Mouse (Mus musculus): ENCODE results near the gene Arntl2. TPM values are rescaled to one million over a fixed set of nuclear protein-coding genes. Genes with fewer than 3 reads are reported as not detected.

Arntl2 gene
- polyA plus RNA-seq, 1 experiment from 2014 or later = 2.2 TPM

DNA sequence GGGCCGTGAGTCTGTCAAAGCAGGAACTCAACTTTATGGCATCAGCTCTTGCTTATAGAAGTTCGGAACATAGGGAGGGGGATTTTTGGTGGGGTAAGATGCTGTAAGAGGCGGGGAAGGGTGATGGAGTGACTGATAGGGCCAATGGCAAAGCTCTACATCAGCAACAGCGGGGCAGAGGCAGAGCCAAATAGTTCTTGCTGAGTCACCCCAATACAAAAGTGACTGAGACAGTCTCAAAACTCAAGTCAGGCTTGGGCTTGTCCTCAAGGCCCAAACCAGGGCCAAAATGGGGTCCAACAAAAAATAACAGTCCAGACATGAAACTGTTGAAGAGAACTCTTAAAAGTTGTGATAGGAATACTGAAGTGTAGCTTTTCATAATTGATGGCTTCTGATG lies 40.2 kb upstream of the Arntl2 start:
- Histone ChIP-seq H3K36me3 (ENCODE audit: control insufficient read depth, insufficient read depth, low read length) (peaks cover 9% of the 10 kb centered on the region; the same call in 1 of the 2 replicates), H3K9ac (ENCODE audit: low read length) (no peak overlapping the region), H3K4me1 (replicated peaks; ENCODE audit: control insufficient read depth, insufficient read depth, low read length) (peaks cover 10% of the 10 kb centered on the region), H3K9me3 (ENCODE audit: control insufficient read depth, low read length) (no peaks in the 10 kb centered on the region), H3K4me2 (ENCODE audit: low read length) (no peak overlapping the region), H3K27ac (ENCODE audit: low read depth) (no peak overlapping the region), H3K4me3 (ENCODE audit: low read depth, low read length) (no peak overlapping the region), H3K27me3 (replicated peaks; ENCODE audit: control insufficient read depth, insufficient read depth, low read length) (no peaks in the 10 kb centered on the region)
- ATAC-seq (replicated peaks; ENCODE audit: low FRiP score, low TSS enrichment, low read depth) (no peak), DNase-seq (ENCODE audit: low spot score) (no peak)
- WGBS = 92% methylated on average over 4 of the region's 4 CpGs

DNA sequence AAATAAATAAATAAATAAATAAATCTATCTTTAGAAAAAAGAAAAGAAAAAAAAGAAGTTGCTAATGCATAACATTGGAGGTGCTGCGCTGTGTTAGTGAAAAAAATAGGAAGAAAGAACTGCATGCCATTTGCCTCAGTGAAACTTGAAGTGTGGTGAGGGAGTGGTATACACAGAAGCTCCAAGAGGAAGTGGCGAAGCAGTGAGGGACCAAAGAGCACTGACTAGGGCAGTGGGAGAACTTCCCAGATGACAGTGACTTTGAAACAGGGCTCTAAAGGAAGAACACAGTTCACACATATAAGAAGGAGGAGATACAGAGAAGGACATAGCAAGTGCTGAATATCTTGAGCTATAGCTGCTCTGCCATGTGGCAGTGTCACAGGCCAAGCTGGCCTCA lies 36.8 kb upstream of the Arntl2 start:
- Histone ChIP-seq H3K4me1 (replicated peaks; ENCODE audit: control insufficient read depth, insufficient read depth, low read length) (peaks cover under 1% of the 10 kb centered on the region; the same call in 1 of the 2 replicates), H3K4me2 (ENCODE audit: low read length) (no peak overlapping the region), H3K36me3 (ENCODE audit: control insufficient read depth, insufficient read depth, low read length) (peaks cover 9% of the 10 kb centered on the region; the same call in 1 of the 2 replicates), H3K27me3 (replicated peaks; ENCODE audit: control insufficient read depth, insufficient read depth, low read length) (no peaks in the 10 kb centered on the region), H3K9ac (ENCODE audit: low read length) (no peak overlapping the region), H3K27ac (ENCODE audit: low read depth) (no peak overlapping the region), H3K9me3 (ENCODE audit: control insufficient read depth, low read length) (no peaks in the 10 kb centered on the region), H3K4me3 (ENCODE audit: low read depth, low read length) (no peak overlapping the region)
- WGBS = 93% methylated on average over 2 of the region's 2 CpGs
- ATAC-seq (replicated peaks; ENCODE audit: low FRiP score, low TSS enrichment, low read depth) = no peak
- DNase-seq (ENCODE audit: low spot score) = no peak

DNA sequence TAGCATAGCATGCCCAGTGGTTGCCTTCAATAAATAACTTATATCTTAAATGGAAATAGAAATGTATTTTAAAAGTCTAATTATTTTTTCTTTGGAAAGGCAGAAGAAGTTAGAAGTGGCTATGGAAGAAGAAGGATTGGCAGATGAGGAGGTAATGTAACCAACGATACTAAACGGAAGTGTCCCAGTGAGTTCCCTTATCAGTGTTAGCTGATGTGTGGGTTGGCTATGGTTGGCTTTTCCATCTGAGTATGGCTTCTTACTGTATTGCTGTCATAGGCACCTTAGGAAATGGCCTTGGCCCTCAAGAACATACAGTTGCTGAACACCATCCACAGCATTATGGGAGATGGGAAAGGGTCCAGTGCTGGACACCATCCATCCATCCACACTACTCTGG lies 35.8 kb upstream of the Arntl2 start:
- H3K4me3 ChIP-seq (ENCODE audit: low read depth, low read length) = no peak overlapping the region
- H3K4me1 ChIP-seq (replicated peaks; ENCODE audit: control insufficient read depth, insufficient read depth, low read length) = no peaks in the 10 kb centered on the region
- no peak overlapping the region for H3K27ac ChIP-seq (ENCODE audit: low read depth)
- peaks cover 9% of the 10 kb centered on the region; the same call in 1 of the 2 replicates for H3K36me3 ChIP-seq (ENCODE audit: control insufficient read depth, insufficient read depth, low read length)
- no peak for ATAC-seq (replicated peaks; ENCODE audit: low FRiP score, low TSS enrichment, low read depth)
- H3K9me3 ChIP-seq (ENCODE audit: control insufficient read depth, low read length) = no peaks in the 10 kb centered on the region
- no peaks in the 10 kb centered on the region for H3K27me3 ChIP-seq (replicated peaks; ENCODE audit: control insufficient read depth, insufficient read depth, low read length)
- DNase-seq (ENCODE audit: low spot score) = no peak
- no peak overlapping the region for H3K4me2 ChIP-seq (ENCODE audit: low read length)
- WGBS = 97% methylated on average over 2 of the region's 2 CpGs
- H3K9ac ChIP-seq (ENCODE audit: low read length) = no peak overlapping the region

DNA sequence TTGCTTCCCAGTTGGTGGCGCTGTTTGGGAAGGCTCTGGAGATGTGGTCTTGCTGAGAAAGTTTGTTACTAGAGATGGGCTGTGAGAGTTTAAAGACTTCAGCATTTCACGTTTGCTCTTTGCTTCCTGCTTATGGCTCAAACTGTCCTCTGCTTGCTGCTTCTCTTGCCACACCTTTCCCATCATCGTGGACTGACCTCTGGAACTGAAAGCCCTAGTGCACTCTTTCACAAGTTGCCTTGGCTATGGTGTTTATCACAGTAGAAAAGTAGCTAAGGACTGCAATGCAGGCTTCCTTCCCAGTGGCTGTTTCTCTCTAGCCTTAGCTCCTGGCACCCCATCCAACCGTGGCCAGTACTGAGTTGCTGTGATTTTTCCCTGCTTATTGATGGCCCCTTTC lies 35.1 kb upstream of the Arntl2 start:
- no peak overlapping the region for H3K9ac ChIP-seq (ENCODE audit: low read length)
- ATAC-seq (replicated peaks; ENCODE audit: low FRiP score, low TSS enrichment, low read depth) (no peak), DNase-seq (ENCODE audit: low spot score) (no peak)
- H3K4me3 ChIP-seq (ENCODE audit: low read depth, low read length) = no peak overlapping the region
- H3K9me3 ChIP-seq (ENCODE audit: control insufficient read depth, low read length) = no peaks in the 10 kb centered on the region
- peaks cover 9% of the 10 kb centered on the region; the same call in 1 of the 2 replicates for H3K36me3 ChIP-seq (ENCODE audit: control insufficient read depth, insufficient read depth, low read length)
- no peaks in the 10 kb centered on the region for H3K27me3 ChIP-seq (replicated peaks; ENCODE audit: control insufficient read depth, insufficient read depth, low read length)
- WGBS = 72% methylated on average over 4 of the region's 4 CpGs
- H3K4me2 ChIP-seq (ENCODE audit: low read length) = no peak overlapping the region
- H3K4me1 ChIP-seq (replicated peaks; ENCODE audit: control insufficient read depth, insufficient read depth, low read length) = no peaks in the 10 kb centered on the region
- no peak overlapping the region for H3K27ac ChIP-seq (ENCODE audit: low read depth)

DNA sequence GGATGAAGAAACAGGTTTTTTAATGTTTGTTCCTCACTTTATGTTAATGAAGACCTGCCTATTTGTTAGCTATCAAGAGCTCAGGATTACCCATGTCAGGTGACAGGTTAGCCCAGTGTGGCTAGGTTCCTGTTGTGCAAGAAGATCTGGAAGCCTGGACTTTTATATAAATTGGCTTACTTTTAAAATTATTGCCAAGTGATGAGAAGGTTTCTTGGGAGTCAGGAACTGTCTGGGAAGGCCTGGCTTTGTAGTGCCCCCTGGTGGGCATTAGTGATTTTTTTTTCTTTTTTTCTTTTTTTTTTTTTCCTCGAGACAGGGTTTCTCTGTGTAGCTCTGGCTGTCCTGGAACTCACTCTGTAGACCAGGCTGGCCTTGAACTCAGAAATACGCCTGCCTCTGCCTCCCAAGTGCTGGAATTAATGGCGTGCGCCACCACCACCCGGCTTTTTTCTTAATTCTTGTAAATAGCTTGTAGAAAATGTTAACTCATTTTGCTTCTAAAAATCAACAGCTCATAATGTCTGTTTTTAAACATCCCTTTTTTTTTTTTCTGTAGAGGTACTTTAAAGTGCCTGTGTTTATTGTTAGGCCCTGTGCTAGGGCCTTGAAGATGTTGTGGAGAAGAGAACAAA lies 33.5 kb upstream of the Arntl2 start:
- no peaks in the 10 kb centered on the region for H3K4me1 ChIP-seq (replicated peaks; ENCODE audit: control insufficient read depth, insufficient read depth, low read length)
- H3K9ac ChIP-seq (ENCODE audit: low read length) = no peak overlapping the region
- WGBS = 53% methylated on average over 5 of the region's 5 CpGs
- no peak overlapping the region for H3K4me3 ChIP-seq (ENCODE audit: low read depth, low read length)
- no peak overlapping the region for H3K4me2 ChIP-seq (ENCODE audit: low read length)
- no peaks in the 10 kb centered on the region for H3K9me3 ChIP-seq (ENCODE audit: control insufficient read depth, low read length)
- no peaks in the 10 kb centered on the region for H3K27me3 ChIP-seq (replicated peaks; ENCODE audit: control insufficient read depth, insufficient read depth, low read length)
- ATAC-seq (replicated peaks; ENCODE audit: low FRiP score, low TSS enrichment, low read depth) (no peak), DNase-seq (ENCODE audit: low spot score) (peak; percentile 55)
- H3K36me3 ChIP-seq (ENCODE audit: control insufficient read depth, insufficient read depth, low read length) = peaks cover 16% of the 10 kb centered on the region
- H3K27ac ChIP-seq (ENCODE audit: low read depth) = no peak overlapping the region

DNA sequence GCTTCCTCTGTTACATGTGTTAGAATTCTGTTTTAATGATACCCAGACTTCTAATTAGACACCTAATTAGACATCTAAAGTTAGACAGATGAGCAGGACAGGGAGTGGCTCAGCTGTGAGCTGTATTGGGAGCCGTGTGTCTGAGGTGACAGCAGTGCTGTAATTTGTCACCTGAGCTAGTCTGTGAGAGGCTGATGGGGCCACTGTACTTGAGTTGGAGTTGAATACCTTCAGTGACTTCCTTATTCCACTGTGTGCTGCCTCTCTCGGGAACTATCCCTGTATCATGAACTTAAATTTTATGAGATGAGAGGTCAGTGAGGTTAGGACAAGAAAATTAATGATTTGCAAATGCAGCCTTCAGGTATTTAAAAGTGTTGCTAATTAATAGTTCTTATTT lies 31.3 kb upstream of the Arntl2 start:
- H3K36me3 ChIP-seq (ENCODE audit: control insufficient read depth, insufficient read depth, low read length) = peaks cover 25% of the 10 kb centered on the region
- H3K9ac ChIP-seq (ENCODE audit: low read length) = no peak overlapping the region
- 41% methylated on average over 2 of the region's 2 CpGs for whole genome bisulfite sequencing
- no peaks in the 10 kb centered on the region for H3K27me3 ChIP-seq (replicated peaks; ENCODE audit: control insufficient read depth, insufficient read depth, low read length)
- no peaks in the 10 kb centered on the region for H3K4me1 ChIP-seq (replicated peaks; ENCODE audit: control insufficient read depth, insufficient read depth, low read length)
- H3K9me3 ChIP-seq (ENCODE audit: control insufficient read depth, low read length) = no peaks in the 10 kb centered on the region
- no peak for DNase-seq (ENCODE audit: low spot score)
- no peak overlapping the region for H3K4me2 ChIP-seq (ENCODE audit: low read length)
- H3K4me3 ChIP-seq (ENCODE audit: low read depth, low read length) = no peak overlapping the region
- ATAC-seq (replicated peaks; ENCODE audit: low FRiP score, low TSS enrichment, low read depth) = no peak
- H3K27ac ChIP-seq (ENCODE audit: low read depth) = no peak overlapping the region

DNA sequence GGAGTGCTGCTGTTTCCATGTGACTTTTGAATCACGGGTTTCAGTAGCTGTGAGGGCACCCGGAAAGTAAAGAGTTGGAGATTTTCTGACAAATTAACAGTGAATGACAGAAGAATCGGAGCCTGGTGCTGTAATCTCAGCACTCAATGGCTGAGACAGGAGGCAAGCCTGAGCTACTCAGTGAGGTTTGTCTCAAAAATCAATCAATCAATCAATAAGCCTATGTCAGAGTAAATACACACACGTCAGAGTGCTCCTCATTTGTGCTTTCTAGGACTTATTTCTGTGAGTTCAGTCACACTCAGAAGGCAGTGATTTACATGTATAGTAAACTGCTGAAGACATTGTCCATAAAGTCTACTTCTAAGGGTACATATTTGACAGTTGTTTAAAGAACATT lies 30.6 kb upstream of the Arntl2 start:
- ATAC-seq (replicated peaks; ENCODE audit: low FRiP score, low TSS enrichment, low read depth) (no peak), DNase-seq (ENCODE audit: low spot score) (no peak)
- no peak overlapping the region for H3K9ac ChIP-seq (ENCODE audit: low read length)
- no peak overlapping the region for H3K4me2 ChIP-seq (ENCODE audit: low read length)
- H3K4me3 ChIP-seq (ENCODE audit: low read depth, low read length) = no peak overlapping the region
- H3K36me3 ChIP-seq (ENCODE audit: control insufficient read depth, insufficient read depth, low read length) = peaks cover 27% of the 10 kb centered on the region
- H3K4me1 ChIP-seq (replicated peaks; ENCODE audit: control insufficient read depth, insufficient read depth, low read length) = no peaks in the 10 kb centered on the region
- H3K27ac ChIP-seq (ENCODE audit: low read depth) = no peak overlapping the region
- H3K27me3 ChIP-seq (replicated peaks; ENCODE audit: control insufficient read depth, insufficient read depth, low read length) = no peaks in the 10 kb centered on the region
- H3K9me3 ChIP-seq (ENCODE audit: control insufficient read depth, low read length) = no peaks in the 10 kb centered on the region
- 72% methylated on average over 4 of the region's 4 CpGs for WGBS

DNA sequence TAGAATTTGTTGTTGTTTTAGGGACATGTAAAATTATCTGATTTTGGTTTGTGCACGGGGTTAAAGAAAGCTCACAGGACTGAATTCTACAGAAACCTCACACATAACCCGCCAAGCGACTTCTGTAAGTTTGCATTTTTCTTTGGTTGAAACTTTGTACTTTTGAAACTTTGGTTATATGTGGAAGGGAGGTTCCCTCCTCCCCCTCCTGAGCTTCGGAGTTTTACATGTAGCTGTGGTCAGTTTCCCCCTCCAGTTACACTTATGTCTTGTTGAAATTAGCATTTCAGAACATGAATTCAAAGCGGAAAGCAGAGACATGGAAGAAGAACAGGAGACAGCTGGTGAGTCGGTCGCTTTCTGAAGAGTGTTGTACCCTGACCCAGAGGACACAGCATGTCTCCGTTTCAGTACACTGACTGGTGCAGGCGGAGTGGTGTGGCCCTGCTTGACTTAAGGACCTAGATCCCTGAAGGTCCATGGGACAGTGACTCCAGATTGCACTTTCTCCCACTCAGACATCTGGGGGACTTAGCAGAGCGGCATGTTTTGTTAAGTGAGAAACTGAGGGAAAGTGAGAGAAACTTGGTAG lies 26.9 kb upstream of the Arntl2 start:
- Histone ChIP-seq H3K9me3 (ENCODE audit: control insufficient read depth, low read length) (no peaks in the 10 kb centered on the region), H3K4me3 (ENCODE audit: low read depth, low read length) (no peak overlapping the region), H3K27ac (ENCODE audit: low read depth) (no peak overlapping the region), H3K4me1 (replicated peaks; ENCODE audit: control insufficient read depth, insufficient read depth, low read length) (no peaks in the 10 kb centered on the region), H3K4me2 (ENCODE audit: low read length) (no peak overlapping the region), H3K27me3 (replicated peaks; ENCODE audit: control insufficient read depth, insufficient read depth, low read length) (no peaks in the 10 kb centered on the region), H3K36me3 (ENCODE audit: control insufficient read depth, insufficient read depth, low read length) (peaks cover 50% of the 10 kb centered on the region), H3K9ac (ENCODE audit: low read length) (no peak overlapping the region)
- WGBS = 92% methylated on average over 10 of the region's 10 CpGs
- ATAC-seq (replicated peaks; ENCODE audit: low FRiP score, low TSS enrichment, low read depth) (no peak), DNase-seq (ENCODE audit: low spot score) (peak; percentile 27)
